ENCODE assay signal across 15 mouse cellular contexts in genomic region chr2:157519452-157519851, GRCm38 (mm10). TPM values are rescaled to one million over a fixed set of nuclear protein-coding genes. Genes with fewer than 3 reads are reported as not detected.
A peak's percentile ranks its signal among the peaks of the same experiment; 100 is the strongest.
DNase-seq lines count a peak whose midpoint lies in the region; ATAC-seq and TF ChIP-seq lines count a peak whose summit lies in the region.
"Had no signal": no experiment of that assay in that cellular context is flagged by ENCODE, and none has a peak within 500 bp of the region (broad histone marks: within the 10 kb centered on the region; RNA-seq: fewer than 3 reads in every experiment).

No protein-coding gene starts in this region.

- H3K4me2 ChIP-seq in forebrain, postnatal 0 days (ENCODE audit: low read depth), result no peak overlapping the region
- H3K4me2 ChIP-seq in midbrain, postnatal 0 days (ENCODE audit: low read depth, low read length, poor library complexity, severe bottlenecking), result no peak overlapping the region
- H3K4me2 ChIP-seq: heart, embryonic 15.5 days had no signal

- H3K4me3 ChIP-seq in layer of hippocampus, adult 2 months, result no peak overlapping the region
- no peak overlapping the region for H3K4me3 ChIP-seq in forebrain, postnatal 0 days (ENCODE audit: low read depth, low read length)
- no peak overlapping the region for H3K4me3 ChIP-seq in midbrain, postnatal 0 days (ENCODE audit: low read depth, low read length)
- H3K4me3 ChIP-seq: heart, embryonic 15.5 days had no signal

- WGBS in forebrain, postnatal 0 days, result 78% methylated on average over 6 of the region's 6 CpGs
- WGBS in midbrain, postnatal 0 days, result 68% methylated on average over 6 of the region's 6 CpGs

- no peak for ATAC-seq in forebrain, postnatal 0 days
- no peak for ATAC-seq in midbrain, postnatal 0 days (ENCODE audit: low FRiP score)

- H3K27me3 ChIP-seq in forebrain, postnatal 0 days (ENCODE audit: insufficient read depth, low read length), result no peaks in the 10 kb centered on the region
- H3K27me3 ChIP-seq in midbrain, postnatal 0 days (ENCODE audit: insufficient read depth, low read length), result no peaks in the 10 kb centered on the region

- H3K9ac ChIP-seq in forebrain, postnatal 0 days, result no peak overlapping the region
- H3K9ac ChIP-seq in midbrain, postnatal 0 days (replicated peaks; ENCODE audit: low read length, poor library complexity, severe bottlenecking), result no peak overlapping the region
- H3K9ac ChIP-seq: heart, embryonic 15.5 days had no signal

- peaks cover 16% of the 10 kb centered on the region for H3K4me1 ChIP-seq in forebrain, postnatal 0 days (ENCODE audit: insufficient read depth)
- H3K4me1 ChIP-seq in midbrain, postnatal 0 days (ENCODE audit: insufficient read depth, low read length), result peaks cover 30% of the 10 kb centered on the region
- H3K4me1 ChIP-seq: heart, embryonic 15.5 days had no signal

- 0 out of 2 replicates have a peak overlapping the region, but pooled peaks have one; percentile 36 for H3K27ac ChIP-seq in layer of hippocampus, adult 2 months
- peak overlapping the region; percentile 36; the same call in 1 of the 2 replicates for H3K27ac ChIP-seq in forebrain, postnatal 0 days (ENCODE audit: low read depth, low read length)
- peak overlapping the region; percentile 71 for H3K27ac ChIP-seq in midbrain, postnatal 0 days (ENCODE audit: low read depth, low read length)
- H3K27ac ChIP-seq: heart, embryonic 15.5 days had no signal

- no peaks in the 10 kb centered on the region for H3K36me3 ChIP-seq in forebrain, postnatal 0 days (ENCODE audit: insufficient read depth)
- H3K36me3 ChIP-seq in midbrain, postnatal 0 days (ENCODE audit: insufficient read depth, low read length), result no peaks in the 10 kb centered on the region
- H3K36me3 ChIP-seq: heart, embryonic 15.5 days had no signal

- peak; percentile 32 for DNase-seq in gastrocnemius, adult 18-20 months (ENCODE audit: low spot score)
- no peak for DNase-seq in gastrocnemius, postnatal 10 days
- DNase-seq in layer of hippocampus, adult 2 months (ENCODE audit: low spot score in 2 of 2), result no peak
- DNase-seq in layer of hippocampus, postnatal 14 days (ENCODE audit: low spot score in 2 of 2), result no peak
- no peak for DNase-seq in forebrain, postnatal 0 days
- no peak for DNase-seq in midbrain, postnatal 0 days (ENCODE audit: low spot score)
- DNase-seq in testis, postnatal 10 days (ENCODE audit: low spot score), result no peak
- DNase-seq: cerebellum, adult 8-10 months; kidney, postnatal 14 days; lung, adult 2 months; lung, postnatal 4 days; right cerebral cortex, postnatal 25 days had no signal

- TF ChIP-seq CTCF in layer of hippocampus, adult 2 months (conservative IDR thresholded peaks at IDR 0.05), result no peak
- TF ChIP-seq CTCF in forebrain, postnatal 0 days (IDR thresholded peaks at IDR 0.05; ENCODE audit: low read depth), result no peak
- no peak for TF ChIP-seq CTCF in midbrain, postnatal 0 days (IDR thresholded peaks at IDR 0.05)

- H3K9me3 ChIP-seq in forebrain, postnatal 0 days (ENCODE audit: low read length), result no peaks in the 10 kb centered on the region
- H3K9me3 ChIP-seq in midbrain, postnatal 0 days (ENCODE audit: low read length), result no peaks in the 10 kb centered on the region
- H3K9me3 ChIP-seq: heart, embryonic 15.5 days had no signal

RNA-seq across cellular contexts. Expression of gene Nnat, which starts 40.4 kb away (rescaled TPM):
- total RNA-seq in gastrocnemius, adult 18-20 months (2021), result 10 to 100 TPM in 1 of 2 experiments, 1 to 10 TPM in 1; 1.6 to 16.4 TPM
- total RNA-seq in gastrocnemius, postnatal 10 days (2021), result 10 to 100 TPM; 11.3 to 14.3 TPM
- total RNA-seq in layer of hippocampus, adult 2 months (2021), result 100 to 1,000 TPM; 437 to 558 TPM
- 1,000 to 10,000 TPM; 1,202 to 1,260 TPM for total RNA-seq in layer of hippocampus, postnatal 14 days (2021)
- total RNA-seq in forebrain, postnatal 0 days (2014; rRNA removed), result 4,630 and 7,303 TPM in 2 replicates
- polyA plus RNA-seq in forebrain, postnatal 0 days (2015; fragmentation: Nextera tagmentation; extraction: Ambion mirVana), result 6,353 and 7,049 TPM in 2 replicates
- 7,900 and 8,478 TPM in 2 replicates for total RNA-seq in midbrain, postnatal 0 days (2014; rRNA removed)
- 8,374 and 8,478 TPM in 2 replicates for polyA plus RNA-seq in midbrain, postnatal 0 days (2015; fragmentation: Nextera tagmentation; extraction: Ambion mirVana)
- total RNA-seq: liver, adult 2 months; neutrophil, adult 5-6 weeks had no signal
- polyA plus RNA-seq: liver, adult 2 months had no signal

RNA-seq across cellular contexts. Expression of gene Blcap, which starts 51.6 kb away (rescaled TPM):
- total RNA-seq in gastrocnemius, adult 18-20 months (2021), result 10 to 100 TPM; 28.0 to 36.7 TPM
- 10 to 100 TPM; 25.9 to 34.6 TPM for total RNA-seq in gastrocnemius, postnatal 10 days (2021)
- 100 to 1,000 TPM; 131 to 139 TPM for total RNA-seq in layer of hippocampus, adult 2 months (2021)
- 100 to 1,000 TPM; 129 to 130 TPM for total RNA-seq in layer of hippocampus, postnatal 14 days (2021)
- 166 and 208 TPM in 2 replicates for total RNA-seq in forebrain, postnatal 0 days (2014; rRNA removed)
- polyA plus RNA-seq in forebrain, postnatal 0 days (2015; fragmentation: Nextera tagmentation; extraction: Ambion mirVana), result 231 and 295 TPM in 2 replicates
- 307 and 309 TPM in 2 replicates for total RNA-seq in midbrain, postnatal 0 days (2014; rRNA removed)
- polyA plus RNA-seq in midbrain, postnatal 0 days (2015; fragmentation: Nextera tagmentation; extraction: Ambion mirVana), result 394 and 397 TPM in 2 replicates

Comparison
In these comparisons a context has a peak if more than half of its experiments do, and no peak if none do; other contexts are left out.
1. RNA of gene Nnat, which starts 40.4 kb away (total RNA-seq): 7,900 to 8,478 TPM in midbrain, postnatal 0 days, 4,630 to 7,303 TPM in forebrain, postnatal 0 days, 1,202 to 1,260 TPM in layer of hippocampus, postnatal 14 days and 437 to 558 TPM in layer of hippocampus, adult 2 months; 1.6 to 16.4 TPM in gastrocnemius, adult 18-20 months and 11.3 to 14.3 TPM in gastrocnemius, postnatal 10 days; every median in the first group is over 10 times any median in the second.
2. Peak in every context shown above with its lines, with median percentiles within 50 percentile points of each other: H3K27ac ChIP-seq.